Mouse (Mus musculus) heart, embryonic 16.5 days (tissue): ENCODE data around the gene Hsd3b2. TPM values are rescaled to one million over a fixed set of nuclear protein-coding genes. Genes with fewer than 3 reads are reported as not detected.

ENCODE experiments used
- ATAC-seq: fragments of 200-750 bp; cut with Nextera tagmentation; replicated peaks from 2 replicates; pipeline ENCODE4 v1.8.0; 2017; ENCODE audit warnings: moderate number of reproducible peaks; ENCODE audit not compliant: insufficient read depth, low FRiP score; ENCODE audit errors: extremely low read depth
- H3K27ac ChIP-seq: fragments of 300-500 bp; sonication (generic); 2 replicates; pipeline ENCODE4 v1.5.1; 2014; ENCODE audit warnings: mild to moderate bottlenecking, low read length, control low read depth, moderate library complexity
- H3K27me3 ChIP-seq: fragments of 300-500 bp; sonication (generic); 2 replicates; pipeline ENCODE4 v1.6.1; 2014; ENCODE audit warnings: low read length, mixed read lengths; ENCODE audit not compliant: control insufficient read depth, insufficient read depth
- H3K36me3 ChIP-seq: fragments of 300-500 bp; sonication (generic); 2 replicates; pipeline ENCODE4 v1.6.1; 2014; ENCODE audit not compliant: control insufficient read depth, insufficient read depth
- H3K4me1 ChIP-seq: fragments of 300-500 bp; sonication (generic); 2 replicates; pipeline ENCODE4 v1.6.1; 2014; ENCODE audit warnings: low read length, mixed read lengths; ENCODE audit not compliant: control insufficient read depth, insufficient read depth
- H3K4me2 ChIP-seq: fragments of 300-500 bp; sonication (generic); 2 replicates; pipeline ENCODE4 v1.6.1; 2014; ENCODE audit warnings: low read depth, mild to moderate bottlenecking, control low read depth, low read length
- H3K4me3 ChIP-seq: fragments of 300-500 bp; sonication (generic); 2 replicates; pipeline ENCODE4 v1.5.1; 2014; ENCODE audit warnings: mild to moderate bottlenecking, control low read depth, low read length
- H3K9ac ChIP-seq: fragments of 300-500 bp; sonication (generic); 2 replicates; pipeline ENCODE4 v1.6.1; 2014; ENCODE audit warnings: low read length, control low read depth
- H3K9me3 ChIP-seq: fragments of 300-500 bp; sonication (generic); replicated peaks from 2 replicates; pipeline ENCODE4 v1.6.1; 2016; ENCODE audit warnings: low read length; ENCODE audit not compliant: control insufficient read depth
- polyA plus RNA-seq: library from polyadenylated mRNA; unstranded; fragments of >200 nt; fragmentation: Nextera tagmentation; extraction: Ambion mirVana; gene quantifications from 2 replicates; pipeline ENCODE4 v1.2.1, GENCODE M21; 2015

The Hsd3b2 gene
- polyA plus RNA-seq, 1 experiment from 2014 or later: not detected

DNA sequence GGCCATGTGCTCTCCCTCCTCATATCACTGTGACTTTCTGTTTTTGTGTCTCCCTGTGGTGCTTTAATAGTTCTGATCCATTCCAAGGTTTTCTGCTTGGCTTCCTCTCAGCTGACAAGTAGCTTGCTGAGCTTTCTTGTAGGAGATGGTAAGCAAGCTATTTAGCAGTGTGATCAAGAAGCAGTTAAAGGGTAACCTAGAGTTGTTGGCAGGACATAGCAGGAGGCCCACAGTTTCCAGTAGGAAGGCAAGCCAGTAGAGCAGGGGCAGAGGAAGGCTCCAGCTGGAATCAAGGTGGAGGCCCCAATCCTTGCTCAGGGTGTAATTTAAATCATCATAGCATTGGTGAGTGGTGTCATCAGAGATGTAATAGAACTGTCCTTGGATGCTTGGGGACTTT is 43.6 kb downstream of the Hsd3b2 start:
- no peaks in the 10 kb centered on the region for H3K4me1 ChIP-seq
- H3K27ac ChIP-seq: no peak overlapping the region
- H3K9ac ChIP-seq: no peak overlapping the region
- H3K27me3 ChIP-seq: no peaks in the 10 kb centered on the region
- no peak overlapping the region for H3K4me2 ChIP-seq
- ATAC-seq: no peak
- H3K4me3 ChIP-seq: no peak overlapping the region
- no peaks in the 10 kb centered on the region for H3K36me3 ChIP-seq
- H3K9me3 ChIP-seq: no peaks in the 10 kb centered on the region

Other genes starting within 250 kb of the Hsd3b2 start
- gene Hsd3b4, start 214.0 kb downstream of the Hsd3b2 start, polyA plus RNA-seq: not detected in 2 replicates
- not detected in 2 replicates for gene Gm10681, start 135.7 kb downstream of the Hsd3b2 start, polyA plus RNA-seq
- not detected in 2 replicates for gene Hsd3b5, start 94.3 kb downstream of the Hsd3b2 start, polyA plus RNA-seq
- gene Hsd3b3, start 38.6 kb upstream of the Hsd3b2 start, polyA plus RNA-seq: 0.14 and 0.16 TPM in 2 replicates
- gene Hsd3b6, start 89.9 kb upstream of the Hsd3b2 start, polyA plus RNA-seq: 1.5 TPM in 2 replicates
- 0.14 and 0.16 TPM in 2 replicates for gene Hsd3b1, start 135.3 kb upstream of the Hsd3b2 start, polyA plus RNA-seq
- gene Hao2, start 168.7 kb upstream of the Hsd3b2 start, polyA plus RNA-seq: 0.14 TPM in 1 of 2 replicates, not detected in the other